Mouse (Mus musculus) G1E (cell line): ENCODE results near the gene Sh3bgrl. TPM values are rescaled to one million over a fixed set of nuclear protein-coding genes. Genes with fewer than 3 reads are reported as not detected.

Source experiments
- ATAC-seq: 2 replicates; pipeline ENCODE4 v1.8.0; 2016; ENCODE audit warnings: mild to moderate bottlenecking; ENCODE audit not compliant: insufficient number of reproducible peaks, poor library complexity, low FRiP score, severe bottlenecking; ENCODE audit errors: extremely low read depth
- DNase-seq: peaks from one replicate; pipeline ENCODE4 v3.0.0; 2012; ENCODE audit warnings: low spot score
- H3K27me3 ChIP-seq: 2 replicates; pipeline ENCODE4 v1.6.1; 2012; ENCODE audit warnings: mild to moderate bottlenecking, low read length, inconsistent platforms; ENCODE audit not compliant: insufficient read depth
- H3K36me3 ChIP-seq: replicated peaks from 2 replicates; pipeline ENCODE3; 2012; ENCODE audit warnings: mild to moderate bottlenecking, inconsistent platforms
- H3K4me1 ChIP-seq: 2 replicates; pipeline ENCODE4 v1.6.1; 2012; ENCODE audit warnings: low read depth, low read length, inconsistent platforms, mixed read lengths; ENCODE audit not compliant: insufficient read depth
- H3K4me3 ChIP-seq: 2 replicates; pipeline ENCODE4 v1.5.1; 2012; ENCODE audit warnings: low read depth, mild to moderate bottlenecking, inconsistent platforms, low read length, moderate library complexity, mixed read lengths
- H3K9me3 ChIP-seq: replicated peaks from 2 replicates; pipeline ENCODE4 v1.6.1; 2012; ENCODE audit warnings: inconsistent platforms
- CTCF ChIP-seq: IDR thresholded peaks from 2 replicates; pipeline ENCODE4 v1.5.1; 2012; ENCODE audit warnings: low read depth, low read length, inconsistent platforms, mixed read lengths
- GATA1 ChIP-seq: IDR thresholded peaks from 2 replicates; pipeline ENCODE4 v1.6.1; 2012; ENCODE audit warnings: borderline replicate concordance, low read length, inconsistent platforms, mixed read lengths
- GATA2 ChIP-seq: IDR thresholded peaks from 2 replicates; pipeline ENCODE4 v1.6.1; 2012; ENCODE audit warnings: low read depth, low read length, inconsistent platforms, borderline replicate concordance
- POLR2AphosphoS5 ChIP-seq: IDR thresholded peaks from 2 replicates; pipeline ENCODE4 v1.6.1; 2012; ENCODE audit warnings: low read depth, low read length, inconsistent platforms; ENCODE audit not compliant: insufficient replicate concordance
- TAL1 ChIP-seq: conservative IDR thresholded peaks from 2 replicates; pipeline ENCODE4 v1.6.1; 2012; ENCODE audit warnings: low read depth, low read length, inconsistent platforms, mixed read lengths
- polyA plus RNA-seq: library from polyadenylated mRNA; stranded (reverse); fragments of >175 nt; gene quantifications from 2 replicates; pipeline ENCODE4 v1.2.3, GENCODE M21; 2012
- total RNA-seq, 2 experiments: library from RNA; stranded (forward) in 1 of 2; stranded (reverse) in 1 of 2; fragments of 200-1000 nt in 1 of 2; fragments of >200 nt in 1 of 2; fragmentation: Nextera tagmentation in 1 of 2; gene quantifications; 2 replicates each; pipeline ENCODE4 v1.2.3; 2014 to 2017

The Sh3bgrl gene
- total and polyA plus RNA-seq, 3 experiments, result 4.3 to 140 (median 102) TPM

DNA sequence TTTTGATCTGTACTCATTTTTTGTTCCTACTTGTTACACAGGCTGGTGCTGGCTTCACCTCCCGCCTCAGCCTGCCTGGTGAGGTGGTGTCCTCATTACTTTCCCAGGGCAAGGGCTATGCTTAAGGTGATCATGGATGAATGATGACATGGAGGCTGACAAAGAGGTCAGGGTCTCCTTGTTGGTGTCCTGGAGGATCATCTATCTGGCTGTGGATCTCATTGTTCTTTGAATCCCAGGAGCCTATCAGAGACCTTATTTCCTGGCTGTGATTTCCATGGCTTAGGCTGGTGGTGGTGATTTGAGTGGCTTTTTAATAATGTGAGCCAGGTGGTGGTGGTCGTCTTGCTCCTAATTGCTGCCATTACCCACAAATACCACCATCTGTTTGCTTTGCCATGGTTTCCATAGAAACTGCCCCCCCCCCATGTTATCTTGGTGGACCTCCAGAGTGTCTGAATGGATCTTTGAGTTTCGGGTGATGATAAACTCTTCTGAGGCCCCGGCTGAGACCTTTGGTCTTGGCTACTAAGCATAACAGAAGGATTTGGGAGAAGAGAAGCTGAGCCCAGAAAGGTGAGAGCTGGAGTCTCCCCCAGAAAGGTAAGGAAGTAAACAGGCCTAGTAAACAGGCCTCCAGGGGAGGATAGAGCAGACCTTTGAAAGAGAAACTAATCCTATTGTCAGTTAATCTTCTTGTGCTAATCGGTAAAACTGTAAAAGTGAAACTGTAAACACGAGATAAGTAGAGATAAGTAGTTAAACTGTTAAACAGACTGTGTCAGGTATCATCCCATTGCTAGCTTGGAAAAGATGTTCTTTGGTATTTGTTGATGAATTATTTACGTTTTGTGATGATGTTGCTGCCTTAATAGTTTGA lies 18.5 kb downstream of the Sh3bgrl start:
- ATAC-seq (no peak), DNase-seq (no peak)
- Histone ChIP-seq H3K36me3 (peaks cover 4% of the 10 kb centered on the region), H3K4me1 (peaks cover 10% of the 10 kb centered on the region), H3K27me3 (no peaks in the 10 kb centered on the region), H3K9me3 (no peaks in the 10 kb centered on the region), H3K4me3 (peak overlapping the region; percentile 16; the same call in 1 of the 2 replicates)
- no peak for TF ChIP-seq POLR2AphosphoS5
- no peak for TF ChIP-seq TAL1
- TF ChIP-seq GATA2, result no peak
- no peak for TF ChIP-seq GATA1
- no peak for TF ChIP-seq CTCF

DNA sequence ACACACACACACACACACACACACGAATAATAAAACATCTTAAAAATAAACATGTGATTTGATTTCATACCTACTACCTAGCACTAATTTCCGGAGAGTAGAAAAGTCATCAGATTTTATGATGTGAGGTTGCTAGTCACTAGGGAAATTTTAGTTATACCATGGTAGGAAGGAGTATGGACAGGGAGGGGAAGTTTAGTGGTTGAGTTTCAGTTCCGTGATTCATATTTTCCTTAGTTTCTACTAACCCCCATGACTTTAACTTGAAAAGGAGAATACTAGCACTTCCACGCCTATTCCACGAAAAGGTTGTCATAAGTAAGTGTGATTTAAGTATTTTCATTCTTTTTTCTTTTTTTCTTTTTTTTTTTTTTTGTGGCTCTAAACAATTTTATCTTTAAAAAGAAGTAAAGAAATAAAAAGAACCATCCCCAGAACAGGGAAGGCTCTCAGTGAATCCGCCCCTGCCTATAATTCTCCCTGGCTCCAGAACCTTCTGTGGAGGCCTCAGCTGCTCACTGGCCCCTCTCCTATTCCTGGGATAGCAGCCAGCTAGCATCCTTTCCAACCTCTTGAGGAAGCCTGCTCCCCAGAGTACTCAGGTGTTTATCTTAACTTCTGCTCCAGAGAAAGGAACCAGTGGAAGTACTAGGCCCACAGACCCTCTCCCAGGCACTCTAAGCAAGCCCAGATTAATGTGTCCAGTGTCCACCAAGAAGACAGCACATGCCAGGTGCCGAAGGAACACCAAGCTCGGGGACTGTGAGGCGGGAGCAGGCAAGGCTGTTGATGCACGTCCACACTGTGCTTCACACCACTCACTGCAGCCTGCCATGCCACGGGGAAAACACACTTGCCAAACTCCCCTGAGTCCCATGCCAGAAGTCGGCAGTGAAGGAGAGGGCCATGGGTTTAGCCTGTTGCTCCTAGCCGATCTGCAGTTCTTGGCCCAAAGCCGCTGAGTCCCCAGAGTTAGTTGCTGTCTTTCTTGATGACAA lies 25.0 kb downstream of the Sh3bgrl start:
- ATAC-seq (no peak), DNase-seq (no peak)
- no peaks in the 10 kb centered on the region for H3K9me3 ChIP-seq
- peaks cover 17% of the 10 kb centered on the region for H3K36me3 ChIP-seq
- no peaks in the 10 kb centered on the region for H3K27me3 ChIP-seq
- TF ChIP-seq CTCF, result no peak
- no peak overlapping the region for H3K4me3 ChIP-seq
- no peaks in the 10 kb centered on the region for H3K4me1 ChIP-seq

DNA sequence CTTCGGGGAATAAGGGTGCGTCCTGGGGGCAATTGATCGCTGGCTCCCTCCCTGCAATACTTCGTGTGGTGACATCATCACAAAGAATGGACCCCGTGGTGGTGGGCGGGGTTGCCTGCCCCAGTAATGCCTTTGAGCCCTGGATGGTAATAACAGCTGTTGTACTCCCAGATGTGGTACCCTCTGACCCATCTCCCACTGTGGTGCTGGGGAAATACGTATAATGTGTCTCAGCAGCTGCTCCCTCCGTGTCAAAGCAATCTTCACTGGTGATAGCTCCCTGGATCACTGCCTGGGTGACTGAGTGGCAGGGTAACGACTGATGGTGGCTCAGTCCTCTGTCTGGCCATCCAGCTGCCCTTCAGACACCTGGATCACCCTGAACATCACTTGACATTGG lies 26.0 kb downstream of the Sh3bgrl start:
- TF ChIP-seq POLR2AphosphoS5, result no peak
- TF ChIP-seq TAL1, result no peak
- no peak for TF ChIP-seq GATA2
- TF ChIP-seq GATA1, result no peak
- TF ChIP-seq CTCF, result no peak
- ATAC-seq (no peak), DNase-seq (no peak)
- no peak overlapping the region for H3K4me3 ChIP-seq
- H3K4me1 ChIP-seq, result no peaks in the 10 kb centered on the region
- no peaks in the 10 kb centered on the region for H3K27me3 ChIP-seq
- peaks cover 17% of the 10 kb centered on the region for H3K36me3 ChIP-seq
- H3K9me3 ChIP-seq, result no peaks in the 10 kb centered on the region

DNA sequence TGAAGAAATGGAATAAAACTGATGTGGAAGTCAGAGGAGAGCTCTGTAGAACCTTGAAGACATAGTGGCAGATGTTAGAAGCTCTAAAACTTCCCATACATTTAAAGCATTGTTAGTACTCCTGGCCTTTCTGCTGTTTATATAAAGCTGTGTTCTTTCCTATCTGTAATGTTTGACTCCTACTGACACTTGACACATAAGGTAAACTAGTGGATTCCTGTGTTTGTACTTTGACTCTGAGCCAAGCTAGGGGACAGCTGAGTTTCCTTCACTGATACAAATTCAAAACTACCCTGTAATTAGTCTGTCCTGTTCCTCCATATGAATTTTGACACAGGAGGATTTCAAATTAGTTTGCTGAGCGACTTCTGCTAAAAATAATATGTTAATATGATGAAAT lies 27.5 kb downstream of the Sh3bgrl start:
- TF ChIP-seq TAL1 (no peak), POLR2AphosphoS5 (no peak), GATA1 (no peak), CTCF (no peak), GATA2 (no peak)
- no peak for DNase-seq
- no peak for ATAC-seq
- H3K36me3 ChIP-seq, result peaks cover 17% of the 10 kb centered on the region
- no peaks in the 10 kb centered on the region for H3K4me1 ChIP-seq
- no peak overlapping the region for H3K4me3 ChIP-seq
- H3K9me3 ChIP-seq, result no peaks in the 10 kb centered on the region
- no peaks in the 10 kb centered on the region for H3K27me3 ChIP-seq

DNA sequence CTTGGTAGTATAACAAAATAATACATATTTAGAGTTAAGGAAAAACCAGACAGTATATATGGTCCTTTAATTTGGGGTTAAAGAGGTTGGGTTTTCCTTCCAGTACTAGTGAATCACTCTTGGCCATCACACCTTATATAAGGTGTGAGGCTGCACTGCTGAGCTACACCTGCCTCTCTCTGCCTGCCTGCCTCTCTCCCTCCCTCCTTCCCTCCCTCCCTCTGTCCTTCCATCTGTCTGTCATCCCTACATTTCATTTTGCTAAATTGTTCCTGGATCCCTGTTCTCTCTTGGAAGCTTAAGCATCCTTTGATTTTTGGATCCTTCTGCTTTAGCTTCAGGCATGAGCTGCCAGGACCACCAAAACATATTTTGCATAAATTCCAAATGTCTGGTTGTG lies 28.6 kb downstream of the Sh3bgrl start:
- no peak for TF ChIP-seq POLR2AphosphoS5
- no peak for TF ChIP-seq GATA1
- no peak for TF ChIP-seq TAL1
- no peak for TF ChIP-seq GATA2
- no peak for TF ChIP-seq CTCF
- H3K9me3 ChIP-seq, result no peaks in the 10 kb centered on the region
- ATAC-seq, result no peak
- peaks cover 17% of the 10 kb centered on the region for H3K36me3 ChIP-seq
- DNase-seq, result no peak
- H3K4me3 ChIP-seq, result no peak overlapping the region
- no peaks in the 10 kb centered on the region for H3K4me1 ChIP-seq
- H3K27me3 ChIP-seq, result no peaks in the 10 kb centered on the region

DNA sequence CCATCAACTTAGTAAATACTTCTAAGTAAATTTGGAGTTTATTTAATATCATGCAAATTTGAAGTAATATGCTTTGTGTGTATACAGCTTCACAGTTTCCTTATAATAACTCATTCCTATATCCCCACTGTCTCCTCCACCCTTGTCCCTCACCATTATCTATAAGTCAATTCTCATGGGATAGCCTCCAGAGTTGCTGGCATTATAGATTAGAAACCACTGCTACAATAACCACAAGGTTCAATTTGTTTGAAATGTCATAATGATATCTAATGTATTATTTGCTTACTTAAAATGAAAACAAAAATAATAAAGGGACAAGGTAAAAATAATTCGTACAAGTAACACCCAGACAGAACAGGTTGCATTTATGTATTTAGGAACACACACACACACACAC lies 31.7 kb downstream of the Sh3bgrl start:
- ATAC-seq (no peak), DNase-seq (no peak)
- Histone ChIP-seq H3K36me3 (peaks cover 2% of the 10 kb centered on the region), H3K4me3 (no peak overlapping the region), H3K4me1 (no peaks in the 10 kb centered on the region), H3K27me3 (no peaks in the 10 kb centered on the region), H3K9me3 (no peaks in the 10 kb centered on the region)
- no peak for TF ChIP-seq POLR2AphosphoS5
- no peak for TF ChIP-seq TAL1
- TF ChIP-seq CTCF, result no peak
- TF ChIP-seq GATA2, result no peak
- TF ChIP-seq GATA1, result no peak
